Mouse (Mus musculus): ENCODE results near the gene Edem2. TPM values are rescaled to one million over a fixed set of nuclear protein-coding genes. Genes with fewer than 3 reads are reported as not detected.

Gene Edem2
- total and polyA plus RNA-seq, 2 experiments, result 45.8 to 71.6 TPM

DNA sequence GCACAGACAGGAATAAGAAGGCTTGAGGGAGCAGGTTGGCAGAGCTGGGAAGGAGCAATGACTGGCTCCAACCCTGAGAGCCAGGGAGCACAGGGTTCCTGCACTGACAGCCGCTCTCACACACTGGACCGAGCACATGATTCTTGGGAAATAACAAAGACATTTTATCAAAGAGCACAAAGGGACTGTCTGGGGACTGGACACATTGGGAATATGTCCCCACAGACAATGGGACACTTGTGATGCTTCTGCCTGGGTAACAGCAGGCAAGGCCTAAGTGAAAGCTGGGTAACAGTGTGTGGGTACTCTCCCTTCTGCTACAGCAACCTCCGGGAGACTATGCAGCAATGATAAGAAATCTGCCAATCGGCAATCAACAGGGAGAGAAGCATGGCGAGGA, 66.9 kb downstream of the Edem2 start:
- Histone ChIP-seq H3K4me3 (ENCODE audit: insufficient read depth, low read depth, low read length) (no peak overlapping the region), H3K36me3 (ENCODE audit: control insufficient read depth, insufficient read depth, low read length) (peaks cover 53% of the 10 kb centered on the region), H3K27ac (replicated peaks; ENCODE audit: insufficient read depth, low read depth, low read length) (no peak overlapping the region), H3K27me3 (ENCODE audit: control insufficient read depth, insufficient read depth, low read length) (no peaks in the 10 kb centered on the region), H3K9ac (ENCODE audit: low read depth, low read length) (no peak overlapping the region), H3K79me2 (ENCODE audit: control insufficient read depth, insufficient read depth, low read length) (no peaks in the 10 kb centered on the region; the same call in 1 of the 2 replicates), H3K4me1 (ENCODE audit: control insufficient read depth, insufficient read depth, low read length) (no peaks in the 10 kb centered on the region)
- DNase-seq (ENCODE audit: extremely low read depth, low read depth, low spot score), result no peak
- WGBS, result 96% methylated on average over 5 of the region's 5 CpGs
- TF ChIP-seq CTCF (IDR thresholded peaks at IDR 0.05; ENCODE audit: low read depth, low read length) (no peak), POLR2A (IDR thresholded peaks at IDR 0.05; ENCODE audit: extremely low read depth, insufficient read depth, low read length) (no peak)

GRCm38 (mm10) chr2:155655759-155656372, 73.4 kb downstream of the Edem2 start:
- TF ChIP-seq POLR2A (IDR thresholded peaks at IDR 0.05; ENCODE audit: extremely low read depth, insufficient read depth, low read length) (no peak), CTCF (IDR thresholded peaks at IDR 0.05; ENCODE audit: low read depth, low read length) (no peak)
- Histone ChIP-seq H3K4me1 (ENCODE audit: control insufficient read depth, insufficient read depth, low read length) (no peaks in the 10 kb centered on the region), H3K27ac (replicated peaks; ENCODE audit: insufficient read depth, low read depth, low read length) (no peak overlapping the region), H3K36me3 (ENCODE audit: control insufficient read depth, insufficient read depth, low read length) (peaks cover 57% of the 10 kb centered on the region), H3K79me2 (ENCODE audit: control insufficient read depth, insufficient read depth, low read length) (no peaks in the 10 kb centered on the region; the same call in 1 of the 2 replicates), H3K4me3 (ENCODE audit: insufficient read depth, low read depth, low read length) (no peak overlapping the region), H3K27me3 (ENCODE audit: control insufficient read depth, insufficient read depth, low read length) (no peaks in the 10 kb centered on the region), H3K9ac (ENCODE audit: low read depth, low read length) (no peak overlapping the region)
- 97% methylated on average over 6 of the region's 6 CpGs for WGBS
- DNase-seq (ENCODE audit: extremely low read depth, low read depth, low spot score), result no peak

GRCm38 (mm10) chr2:155652618-155653017, 76.7 kb downstream of the Edem2 start:
- H3K36me3 ChIP-seq (ENCODE audit: control insufficient read depth, insufficient read depth, low read length), result peaks cover 62% of the 10 kb centered on the region

More at GRCm38 (mm10) chr2:155652618-155653017, 76.7 kb downstream of the Edem2 start:
- Histone ChIP-seq H3K27me3 (ENCODE audit: control insufficient read depth, insufficient read depth, low read length) (no peaks in the 10 kb centered on the region), H3K79me2 (ENCODE audit: control insufficient read depth, insufficient read depth, low read length) (no peaks in the 10 kb centered on the region), H3K4me3 (ENCODE audit: insufficient read depth, low read depth, low read length) (no peak overlapping the region), H3K27ac (replicated peaks; ENCODE audit: insufficient read depth, low read depth, low read length) (no peak overlapping the region), H3K9ac (ENCODE audit: low read depth, low read length) (no peak overlapping the region), H3K4me1 (ENCODE audit: control insufficient read depth, insufficient read depth, low read length) (no peaks in the 10 kb centered on the region)
- TF ChIP-seq POLR2A (IDR thresholded peaks at IDR 0.05; ENCODE audit: extremely low read depth, insufficient read depth, low read length) (no peak), CTCF (IDR thresholded peaks at IDR 0.05; ENCODE audit: low read depth, low read length) (no peak)
- no peak for DNase-seq (ENCODE audit: extremely low read depth, low read depth, low spot score)
- 98% methylated on average over 5 of the region's 5 CpGs for WGBS

Other genes starting within 250 kb of the Edem2 start
- gene Acss2, start 211.5 kb downstream of the Edem2 start, total RNA-seq (2014; rRNA removed), result 204 and 297 TPM in 2 replicates
- gene Acss2, start 211.5 kb downstream of the Edem2 start, polyA plus RNA-seq (2012; rRNA removed), result 155 and 248 TPM in 2 replicates
- gene Ggt7, start 211.2 kb downstream of the Edem2 start, total RNA-seq (2014; rRNA removed), result 0.18 and 0.47 TPM in 2 replicates
- 0.63 and 1.7 TPM in 2 replicates for gene Ggt7, start 211.2 kb downstream of the Edem2 start, polyA plus RNA-seq (2012; rRNA removed)
- 69.4 and 112 TPM in 2 replicates for gene Gss, start 136.7 kb downstream of the Edem2 start, total RNA-seq (2014; rRNA removed)
- gene Gss, start 136.7 kb downstream of the Edem2 start, polyA plus RNA-seq (2012; rRNA removed), result 113 and 134 TPM in 2 replicates
- not detected in 2 replicates for gene Myh7b, start 118.3 kb downstream of the Edem2 start, total RNA-seq (2014; rRNA removed)
- gene Myh7b, start 118.3 kb downstream of the Edem2 start, polyA plus RNA-seq (2012; rRNA removed), result not detected in 2 replicates
- 53.4 and 65.6 TPM in 2 replicates for gene Trpc4ap, start 37.1 kb downstream of the Edem2 start, total RNA-seq (2014; rRNA removed)
- 101 and 114 TPM in 2 replicates for gene Trpc4ap, start 37.1 kb downstream of the Edem2 start, polyA plus RNA-seq (2012; rRNA removed)
- gene Gm17581, start 6.4 kb upstream of the Edem2 start, total RNA-seq (2014; rRNA removed), result not detected in 2 replicates
- not detected in 2 replicates for gene Gm17581, start 6.4 kb upstream of the Edem2 start, polyA plus RNA-seq (2012; rRNA removed)
- 0.46 and 0.47 TPM in 2 replicates for gene Procr, start 21.6 kb upstream of the Edem2 start, total RNA-seq (2014; rRNA removed)
- 0.65 and 0.73 TPM in 2 replicates for gene Procr, start 21.6 kb upstream of the Edem2 start, polyA plus RNA-seq (2012; rRNA removed)
- not detected in 2 replicates for gene Mmp24, start 45.9 kb upstream of the Edem2 start, total RNA-seq (2014; rRNA removed)
- 0.02 and 0.05 TPM in 2 replicates for gene Mmp24, start 45.9 kb upstream of the Edem2 start, polyA plus RNA-seq (2012; rRNA removed)
- 5.0 and 5.5 TPM in 2 replicates for gene BC029722, start 90.0 kb upstream of the Edem2 start, total RNA-seq (2014; rRNA removed)
- 23.7 and 26.9 TPM in 2 replicates for gene BC029722, start 90.0 kb upstream of the Edem2 start, polyA plus RNA-seq (2012; rRNA removed)
- 41.0 and 49.0 TPM in 2 replicates for gene Eif6, start 97.5 kb upstream of the Edem2 start, total RNA-seq (2014; rRNA removed)
- 80.2 and 84.4 TPM in 2 replicates for gene Eif6, start 97.5 kb upstream of the Edem2 start, polyA plus RNA-seq (2012; rRNA removed)
- gene Fam83c, start 105.4 kb upstream of the Edem2 start, total RNA-seq (2014; rRNA removed), result not detected in 2 replicates
- not detected in 2 replicates for gene Fam83c, start 105.4 kb upstream of the Edem2 start, polyA plus RNA-seq (2012; rRNA removed)
- 61.3 and 65.9 TPM in 2 replicates for gene Uqcc1, start 200.8 kb upstream of the Edem2 start, total RNA-seq (2014; rRNA removed)
- 31.2 and 34.4 TPM in 2 replicates for gene Uqcc1, start 200.8 kb upstream of the Edem2 start, polyA plus RNA-seq (2012; rRNA removed)
- gene Gm15557, start 211.3 kb upstream of the Edem2 start, total RNA-seq (2014; rRNA removed), result not detected in 2 replicates
- not detected in 2 replicates for gene Gm15557, start 211.3 kb upstream of the Edem2 start, polyA plus RNA-seq (2012; rRNA removed)
- not detected in 2 replicates for gene Gdf5, start 215.9 kb upstream of the Edem2 start, total RNA-seq (2014; rRNA removed)
- not detected in 2 replicates for gene Gdf5, start 215.9 kb upstream of the Edem2 start, polyA plus RNA-seq (2012; rRNA removed)
- gene Cep250, start 227.0 kb upstream of the Edem2 start, total RNA-seq (2014; rRNA removed), result 2.3 and 3.3 TPM in 2 replicates
- 1.7 and 2.5 TPM in 2 replicates for gene Cep250, start 227.0 kb upstream of the Edem2 start, polyA plus RNA-seq (2012; rRNA removed)

Measured in liver, adult 2 months (tissue).